Mouse (Mus musculus) layer of hippocampus, adult 8-10 months (tissue): ENCODE data around the gene Cnnm1. TPM values are rescaled to one million over a fixed set of nuclear protein-coding genes. Genes with fewer than 3 reads are reported as not detected.
"Not testable (repeated sequence)": the region's sequence is repeated elsewhere in the genome, so short reads cannot be mapped to it uniquely, and the experiment has no call there.

Experiments used
- DNase-seq, 2 experiments: peaks; one replicate each; pipeline ENCODE4 v3.0.0; 2022; ENCODE audit warnings: low spot score in 2 of 2
- total RNA-seq, 4 experiments: library from RNA; stranded (reverse); gene quantifications; 2 replicates each; pipeline ENCODE4 v1.2.4; 2022

The Cnnm1 gene
- total RNA-seq, 4 experiments from 2014 or later, result 94.0 to 124 (median 105) TPM

GRCm38 (mm10) chr19:43465076-43465475, 24.8 kb downstream of the Cnnm1 start:
- no peak for DNase-seq

- DNase-seq, result no peak
These were observed 25.5 kb downstream of the Cnnm1 start for GRCm38 (mm10) chr19:43465601-43466255.

GRCm38 (mm10) chr19:43467927-43468685, 27.9 kb downstream of the Cnnm1 start:
- DNase-seq, result peak; percentile 49 to 51

GRCm38 (mm10) chr19:43469333-43469732, 29.1 kb downstream of the Cnnm1 start:
- DNase-seq, result no peak

GRCm38 (mm10) chr19:43472331-43472730, 32.1 kb downstream of the Cnnm1 start:
- DNase-seq, result no peak

GRCm38 (mm10) chr19:43472781-43473180, 32.5 kb downstream of the Cnnm1 start:
- no peak for DNase-seq

- DNase-seq, result no peak
These were observed 35.4 kb downstream of the Cnnm1 start for GRCm38 (mm10) chr19:43475642-43476041.

GRCm38 (mm10) chr19:43476063-43476462, 35.8 kb downstream of the Cnnm1 start:
- DNase-seq, result no peak

GRCm38 (mm10) chr19:43477436-43477835, 37.2 kb downstream of the Cnnm1 start:
- no peak for DNase-seq

- DNase-seq, result peak; percentile 59 to 78
These were observed 38.7 kb downstream of the Cnnm1 start for GRCm38 (mm10) chr19:43478891-43479290.

GRCm38 (mm10) chr19:43479431-43479830, 39.2 kb downstream of the Cnnm1 start:
- no peak for DNase-seq

GRCm38 (mm10) chr19:43480512-43480911, 40.3 kb downstream of the Cnnm1 start:
- no peak for DNase-seq

GRCm38 (mm10) chr19:43487429-43487828, 47.2 kb downstream of the Cnnm1 start:
- no peak for DNase-seq

GRCm38 (mm10) chr19:43493316-43493715, 53.1 kb downstream of the Cnnm1 start:
- not testable (repeated sequence) for DNase-seq

GRCm38 (mm10) chr19:43493878-43494277, 53.6 kb downstream of the Cnnm1 start:
- no peak for DNase-seq

GRCm38 (mm10) chr19:43494914-43495313, 54.7 kb downstream of the Cnnm1 start:
- no peak for DNase-seq

- peak in 1 of 2 experiments; percentile 57 for DNase-seq
These were observed 55.6 kb downstream of the Cnnm1 start for GRCm38 (mm10) chr19:43495846-43496245.

GRCm38 (mm10) chr19:43497440-43497839, 57.2 kb downstream of the Cnnm1 start:
- no peak for DNase-seq

GRCm38 (mm10) chr19:43498874-43499273, 58.6 kb downstream of the Cnnm1 start:
- no peak for DNase-seq

- DNase-seq, result no peak
These were observed 62.4 kb downstream of the Cnnm1 start for GRCm38 (mm10) chr19:43502630-43503029.

GRCm38 (mm10) chr19:43503593-43503992, 63.4 kb downstream of the Cnnm1 start:
- DNase-seq, result not testable (repeated sequence)

GRCm38 (mm10) chr19:43505441-43505840, 65.2 kb downstream of the Cnnm1 start:
- no peak for DNase-seq
